In genomic region chr6:95652774-95653173, GRCm38 (mm10) we compare ENCODE assay signal across 27 mouse cellular contexts.
DNase-seq lines count a peak whose midpoint lies in the region; ATAC-seq and TF ChIP-seq lines count a peak whose summit lies in the region.
"Had no signal": no experiment of that assay in that cellular context is flagged by ENCODE, and none has a peak within 500 bp of the region (broad histone marks: within the 10 kb centered on the region; RNA-seq: fewer than 3 reads in every experiment).

No protein-coding gene starts in this region.

- no peak overlapping the region for H3K4me3 ChIP-seq in kidney, adult 2 months (ENCODE audit: insufficient read depth, low read depth, low read length)
- H3K4me3 ChIP-seq in liver, adult 2 months (ENCODE audit: insufficient read depth, low read depth, low read length), result no peak overlapping the region
- no peak overlapping the region for H3K4me3 ChIP-seq in liver, embryonic 15.5 days (replicated peaks)
- no peak overlapping the region for H3K4me3 ChIP-seq in liver, postnatal 0 days (ENCODE audit: low read depth, low read length)
- H3K4me3 ChIP-seq in hindbrain, embryonic 12.5 days, result no peak overlapping the region
- H3K4me3 ChIP-seq: forebrain, embryonic 10.5 days; forebrain, embryonic 13.5 days; gastrocnemius, adult 2 months; heart, embryonic 12.5 days; heart, embryonic 15.5 days had no signal

- no peak overlapping the region for H3K27ac ChIP-seq in kidney, adult 2 months (ENCODE audit: insufficient read depth, low read depth, low read length)
- H3K27ac ChIP-seq in liver, adult 2 months (replicated peaks; ENCODE audit: insufficient read depth, low read depth, low read length), result no peak overlapping the region
- no peak overlapping the region for H3K27ac ChIP-seq in liver, embryonic 15.5 days (replicated peaks)
- H3K27ac ChIP-seq in liver, postnatal 0 days (ENCODE audit: low read depth), result no peak overlapping the region
- H3K27ac ChIP-seq in hindbrain, embryonic 12.5 days, result no peak overlapping the region
- H3K27ac ChIP-seq: forebrain, embryonic 10.5 days; forebrain, embryonic 13.5 days; gastrocnemius, adult 2 months; heart, embryonic 15.5 days had no signal

- whole genome bisulfite sequencing in kidney, adult 2 months, result 59% methylated on average over 6 of the region's 6 CpGs
- 27% methylated on average over 6 of the region's 6 CpGs for WGBS in liver, adult 2 months
- 59% methylated on average over 6 of the region's 6 CpGs for WGBS in liver, embryonic 15.5 days (ENCODE audit: insufficient replicate concordance)
- 66% methylated on average over 6 of the region's 6 CpGs for WGBS in liver, postnatal 0 days (ENCODE audit: insufficient replicate concordance)
- 83% methylated on average over 6 of the region's 6 CpGs for WGBS in hindbrain, embryonic 12.5 days

- no peak overlapping the region for H3K9ac ChIP-seq in liver, adult 2 months (ENCODE audit: low read depth, low read length)
- H3K9ac ChIP-seq in liver, embryonic 15.5 days, result no peak overlapping the region
- no peak overlapping the region for H3K9ac ChIP-seq in liver, postnatal 0 days (replicated peaks)
- no peak overlapping the region for H3K9ac ChIP-seq in hindbrain, embryonic 12.5 days
- H3K9ac ChIP-seq: forebrain, embryonic 13.5 days; heart, embryonic 12.5 days; heart, embryonic 15.5 days had no signal

- ATAC-seq in liver, embryonic 15.5 days (ENCODE audit: insufficient read depth), result peak; percentile 64
- peak; percentile 80 for ATAC-seq in liver, postnatal 0 days
- no peak for ATAC-seq in hindbrain, embryonic 12.5 days (ENCODE audit: low FRiP score)
- ATAC-seq: forebrain, embryonic 16.5 days; hindbrain, embryonic 16.5 days; Patski had no signal

- no peak for TF ChIP-seq CTCF in kidney, adult 2 months (conservative IDR thresholded peaks at IDR 0.05; ENCODE audit: insufficient read depth, insufficient read length, low read depth, low read length)
- TF ChIP-seq CTCF in liver, adult 2 months (IDR thresholded peaks at IDR 0.05; ENCODE audit: low read depth, low read length), result no peak
- no peak for TF ChIP-seq CTCF in liver, postnatal 0 days (IDR thresholded peaks at IDR 0.05; ENCODE audit: low read depth)

- no peak for TF ChIP-seq POLR2A in kidney, adult 2 months (IDR thresholded peaks at IDR 0.05; ENCODE audit: low read depth, low read length)
- TF ChIP-seq POLR2A in liver, adult 2 months (IDR thresholded peaks at IDR 0.05; ENCODE audit: extremely low read depth, insufficient read depth, low read length), result no peak

- peaks cover 9% of the 10 kb centered on the region; the same call in 1 of the 2 replicates for H3K4me1 ChIP-seq in kidney, adult 2 months (ENCODE audit: control insufficient read depth, insufficient read depth, low read length)
- H3K4me1 ChIP-seq in liver, adult 2 months (ENCODE audit: control insufficient read depth, insufficient read depth, low read length), result peaks cover 13% of the 10 kb centered on the region
- peaks cover 4% of the 10 kb centered on the region; the same call in 1 of the 2 replicates for H3K4me1 ChIP-seq in liver, embryonic 15.5 days (replicated peaks)
- peaks cover 13% of the 10 kb centered on the region; the same call in 1 of the 2 replicates for H3K4me1 ChIP-seq in liver, postnatal 0 days (ENCODE audit: insufficient read depth)
- peaks cover 12% of the 10 kb centered on the region for H3K4me1 ChIP-seq in hindbrain, embryonic 12.5 days

- H3K4me2 ChIP-seq in liver, embryonic 15.5 days, result no peak overlapping the region
- H3K4me2 ChIP-seq in liver, postnatal 0 days (ENCODE audit: low read depth, low read length), result no peak overlapping the region
- no peak overlapping the region for H3K4me2 ChIP-seq in hindbrain, embryonic 12.5 days (replicated peaks)
- H3K4me2 ChIP-seq: forebrain, embryonic 13.5 days; heart, embryonic 12.5 days; heart, embryonic 15.5 days had no signal

- no peaks in the 10 kb centered on the region for H3K27me3 ChIP-seq in kidney, adult 2 months (replicated peaks; ENCODE audit: control insufficient read depth, insufficient read depth, low read length)
- no peaks in the 10 kb centered on the region for H3K27me3 ChIP-seq in liver, adult 2 months (ENCODE audit: control insufficient read depth, insufficient read depth, low read length)
- no peaks in the 10 kb centered on the region for H3K27me3 ChIP-seq in liver, embryonic 15.5 days
- no peaks in the 10 kb centered on the region for H3K27me3 ChIP-seq in liver, postnatal 0 days (ENCODE audit: insufficient read depth, low read length)
- H3K27me3 ChIP-seq in hindbrain, embryonic 12.5 days, result no peaks in the 10 kb centered on the region
- H3K27me3 ChIP-seq: CH12.LX; forebrain, embryonic 13.5 days; heart, embryonic 12.5 days; heart, embryonic 15.5 days; Patski had no signal

- peak; percentile 33 for DNase-seq in kidney, adult 2 months
- no peak for DNase-seq in kidney, postnatal 4 days
- peak; percentile 94 for DNase-seq in liver, adult 2 months (ENCODE audit: extremely low read depth, low read depth, low spot score)
- DNase-seq in liver, result no peak
- DNase-seq in liver, postnatal 0 days, result no peak
- DNase-seq: adrenal gland, postnatal 10 days; adrenal gland, postnatal 36 days; B cell, adult 2 months; cerebellum, adult 18-20 months; cerebellum, adult 9-10 months; cerebellum, postnatal 14 days; gastrocnemius, adult 2 months; gastrocnemius, postnatal 14 days; heart, adult 18-20 months; heart, postnatal 10 days; heart, postnatal 36 days had no signal

- no peaks in the 10 kb centered on the region for H3K36me3 ChIP-seq in kidney, adult 2 months (ENCODE audit: control insufficient read depth, insufficient read depth, low read length)
- H3K36me3 ChIP-seq in liver, adult 2 months (ENCODE audit: control insufficient read depth, insufficient read depth, low read length), result peaks cover 10% of the 10 kb centered on the region
- no peaks in the 10 kb centered on the region for H3K36me3 ChIP-seq in liver, embryonic 15.5 days (replicated peaks)
- H3K36me3 ChIP-seq in liver, postnatal 0 days (replicated peaks; ENCODE audit: insufficient read depth, low read length), result 0 out of 2 replicates have a peak, but pooled peaks cover 2% of the 10 kb centered on the region
- H3K36me3 ChIP-seq in hindbrain, embryonic 12.5 days, result no peaks in the 10 kb centered on the region
- H3K36me3 ChIP-seq: heart, embryonic 15.5 days had no signal

- H3K9me3 ChIP-seq in liver, embryonic 15.5 days (replicated peaks), result no peaks in the 10 kb centered on the region
- H3K9me3 ChIP-seq in liver, postnatal 0 days (ENCODE audit: low read length), result 0 out of 2 replicates have a peak, but pooled peaks cover under 1% of the 10 kb centered on the region
- H3K9me3 ChIP-seq in hindbrain, embryonic 12.5 days (replicated peaks), result no peaks in the 10 kb centered on the region
- H3K9me3 ChIP-seq: forebrain, embryonic 10.5 days; forebrain, embryonic 13.5 days; G1E; heart, embryonic 12.5 days; heart, embryonic 15.5 days had no signal

- H3K79me2 ChIP-seq in liver, adult 2 months (ENCODE audit: control insufficient read depth, insufficient read depth, low read length), result peaks cover 27% of the 10 kb centered on the region; the same call in 1 of the 2 replicates

- 0 out of 2 replicates have a peak, but pooled peaks have one; percentile 28 for TF ChIP-seq EP300 in liver, postnatal 0 days (IDR thresholded peaks at IDR 0.05; ENCODE audit: low read depth)

Comparison
In these comparisons a context has a peak if more than half of its experiments do, and no peak if none do; other contexts are left out.
1. DNase-seq: peak in kidney, adult 2 months (single experiment) and liver, adult 2 months (single experiment); none in kidney, postnatal 4 days (0 of 2), liver (single experiment) and liver, postnatal 0 days (single experiment).